Mouse (Mus musculus): ENCODE measurements around the gene Orai3. TPM values are rescaled to one million over a fixed set of nuclear protein-coding genes. Genes with fewer than 3 reads are reported as not detected.
"Not testable (repeated sequence)": the region's sequence is repeated elsewhere in the genome, so short reads cannot be mapped to it uniquely, and the experiment has no call there.

The Orai3 gene
- total RNA-seq (2014; fragmentation: Nextera tagmentation) (27.4 and 27.7 TPM in 2 replicates), total RNA-seq (2017) (47.1 and 53.8 TPM in 2 replicates), polyA plus RNA-seq (2012) (30.2 and 43.1 TPM in 2 replicates)

DNA sequence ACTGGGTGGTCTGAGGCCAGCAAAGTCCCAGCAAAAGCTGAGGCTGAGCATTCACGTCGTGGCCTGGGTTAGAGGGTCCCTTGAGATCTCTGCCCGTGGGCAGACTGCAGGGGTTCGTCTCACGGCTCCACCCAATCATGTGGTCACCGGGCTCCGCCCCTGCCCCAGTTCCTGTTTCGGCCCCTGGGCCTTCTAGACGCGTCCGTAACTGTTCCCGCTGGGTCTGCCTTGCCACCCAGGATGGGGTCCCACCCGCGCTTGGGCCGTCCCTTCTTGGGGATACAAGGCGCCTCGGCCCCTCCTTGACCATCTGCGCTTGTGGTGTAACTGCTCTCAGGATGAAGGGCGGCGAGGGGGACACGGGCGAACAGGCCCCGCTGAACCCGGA lies at the start of gene Orai3:
Gene Orai3 (plus strand): TSS at position 165 of the 388 bp plus-strand sequence.
- Histone ChIP-seq H3K9me3 (replicated peaks) (no peaks in the 10 kb centered on the region), H3K4me3 (ENCODE audit: low read depth, low read length) (peak within 1 kb of the TSS; percentile 84), H3K4me1 (ENCODE audit: insufficient read depth, low read depth, low read length) (peaks cover 84% of the 10 kb centered on the region), H3K27me3 (ENCODE audit: insufficient read depth, low read length) (no peaks in the 10 kb centered on the region), H3K36me3 (replicated peaks) (peaks cover 66% of the 10 kb centered on the region)
- DNase-seq (ENCODE audit: low spot score), result peak; percentile 89
- TF ChIP-seq POLR2AphosphoS5 (IDR thresholded peaks at IDR 0.05; ENCODE audit: insufficient replicate concordance, low read depth, low read length) (no peak), GATA1 (IDR thresholded peaks at IDR 0.05; ENCODE audit: borderline replicate concordance, low read length) (no peak), CTCF (IDR thresholded peaks at IDR 0.05; ENCODE audit: low read depth, low read length) (no peak), GATA2 (IDR thresholded peaks at IDR 0.05; ENCODE audit: borderline replicate concordance, low read depth, low read length) (no peak), TAL1 (conservative IDR thresholded peaks at IDR 0.05; ENCODE audit: low read depth, low read length) (no peak)
- peak; percentile 43 for ATAC-seq (ENCODE audit: extremely low read depth, insufficient number of reproducible peaks, low FRiP score, poor library complexity, severe bottlenecking)

DNA sequence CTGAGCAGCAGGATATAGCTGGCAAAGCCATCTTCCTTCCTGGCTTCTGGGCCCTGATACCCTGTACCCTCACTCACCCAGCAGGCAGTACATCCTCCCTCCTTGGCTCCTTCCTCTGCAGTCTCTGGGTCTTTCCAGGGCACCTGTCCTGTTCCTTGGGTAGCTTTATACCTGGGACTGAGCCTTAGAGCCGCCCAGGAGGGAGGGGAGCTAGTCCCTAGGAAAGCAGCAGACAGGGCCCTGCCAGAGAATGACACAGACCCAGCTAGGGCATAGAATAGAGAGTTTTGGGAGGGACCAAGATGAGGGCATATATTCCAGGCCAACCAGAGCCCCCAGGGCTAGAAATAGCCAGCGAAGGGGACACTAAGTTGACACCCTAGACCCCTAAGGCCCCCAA lies 44.1 kb upstream of the Orai3 start:
- Histone ChIP-seq H3K36me3 (replicated peaks) (no peaks in the 10 kb centered on the region), H3K4me3 (ENCODE audit: low read depth, low read length) (no peak overlapping the region), H3K4me1 (ENCODE audit: insufficient read depth, low read depth, low read length) (no peaks in the 10 kb centered on the region), H3K27me3 (ENCODE audit: insufficient read depth, low read length) (peaks cover 54% of the 10 kb centered on the region), H3K9me3 (replicated peaks) (no peaks in the 10 kb centered on the region)
- no peak for DNase-seq (ENCODE audit: low spot score)
- ATAC-seq (ENCODE audit: extremely low read depth, insufficient number of reproducible peaks, low FRiP score, poor library complexity, severe bottlenecking), result no peak
- no peak for TF ChIP-seq GATA2 (IDR thresholded peaks at IDR 0.05; ENCODE audit: borderline replicate concordance, low read depth, low read length)
- no peak for TF ChIP-seq GATA1 (IDR thresholded peaks at IDR 0.05; ENCODE audit: borderline replicate concordance, low read length)
- TF ChIP-seq CTCF (IDR thresholded peaks at IDR 0.05; ENCODE audit: low read depth, low read length), result no peak
- TF ChIP-seq POLR2AphosphoS5 (IDR thresholded peaks at IDR 0.05; ENCODE audit: insufficient replicate concordance, low read depth, low read length), result no peak
- no peak for TF ChIP-seq TAL1 (conservative IDR thresholded peaks at IDR 0.05; ENCODE audit: low read depth, low read length)

DNA sequence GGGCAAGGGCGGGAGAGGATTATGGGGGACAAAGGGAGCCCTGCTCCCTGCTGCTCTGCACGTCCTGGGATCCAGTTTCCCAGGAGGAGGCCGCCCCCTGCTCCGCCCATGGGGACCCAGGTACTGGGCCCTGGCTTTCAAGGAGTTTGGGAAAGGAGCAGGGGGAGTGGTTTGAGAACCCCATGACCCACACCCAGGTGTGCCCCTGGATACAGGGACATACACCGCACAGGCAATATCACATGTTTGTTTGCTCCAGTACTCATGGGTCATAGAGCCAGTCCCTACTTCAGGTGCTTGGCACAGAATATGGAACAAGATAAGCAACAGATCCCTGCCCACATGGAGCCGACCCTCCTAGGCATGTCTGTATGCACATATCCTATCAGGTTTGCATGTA lies 43.7 kb upstream of the Orai3 start:
- Histone ChIP-seq H3K4me1 (ENCODE audit: insufficient read depth, low read depth, low read length) (no peaks in the 10 kb centered on the region), H3K4me3 (ENCODE audit: low read depth, low read length) (no peak overlapping the region), H3K27me3 (ENCODE audit: insufficient read depth, low read length) (peaks cover 58% of the 10 kb centered on the region), H3K9me3 (replicated peaks) (no peaks in the 10 kb centered on the region), H3K36me3 (replicated peaks) (no peaks in the 10 kb centered on the region)
- ATAC-seq (ENCODE audit: extremely low read depth, insufficient number of reproducible peaks, low FRiP score, poor library complexity, severe bottlenecking) (no peak), DNase-seq (ENCODE audit: low spot score) (no peak)
- TF ChIP-seq GATA1 (IDR thresholded peaks at IDR 0.05; ENCODE audit: borderline replicate concordance, low read length), result no peak
- TF ChIP-seq GATA2 (IDR thresholded peaks at IDR 0.05; ENCODE audit: borderline replicate concordance, low read depth, low read length), result no peak
- TF ChIP-seq TAL1 (conservative IDR thresholded peaks at IDR 0.05; ENCODE audit: low read depth, low read length), result no peak
- TF ChIP-seq CTCF (IDR thresholded peaks at IDR 0.05; ENCODE audit: low read depth, low read length), result no peak
- no peak for TF ChIP-seq POLR2AphosphoS5 (IDR thresholded peaks at IDR 0.05; ENCODE audit: insufficient replicate concordance, low read depth, low read length)

DNA sequence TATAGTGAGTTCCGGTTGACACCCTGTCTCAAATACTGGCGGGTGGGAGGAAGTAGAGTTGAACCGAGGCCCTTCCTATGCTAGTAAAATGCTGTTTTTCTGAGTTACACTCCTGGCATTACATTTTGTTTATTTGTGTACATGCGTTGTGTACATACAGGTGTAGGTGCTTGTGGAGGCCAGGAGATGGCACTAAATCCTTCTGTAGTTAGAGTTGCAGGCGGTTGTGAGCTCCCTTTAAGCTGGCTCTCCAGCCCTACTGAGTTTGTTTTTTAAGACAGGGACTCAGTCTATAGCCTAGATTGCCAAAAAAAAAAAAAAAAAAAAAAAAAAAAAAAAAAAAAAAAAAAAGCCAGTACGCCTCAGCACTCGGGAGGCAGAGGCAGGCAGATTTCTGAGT lies 41.7 kb upstream of the Orai3 start:
- H3K36me3 ChIP-seq (replicated peaks), result no peaks in the 10 kb centered on the region
- peaks cover 2% of the 10 kb centered on the region; the same call in 1 of the 2 replicates for H3K9me3 ChIP-seq (replicated peaks)
- DNase-seq (ENCODE audit: low spot score) (no peak), ATAC-seq (ENCODE audit: extremely low read depth, insufficient number of reproducible peaks, low FRiP score, poor library complexity, severe bottlenecking) (no peak)
- no peaks in the 10 kb centered on the region for H3K4me1 ChIP-seq (ENCODE audit: insufficient read depth, low read depth, low read length)
- H3K4me3 ChIP-seq (ENCODE audit: low read depth, low read length), result no peak overlapping the region
- TF ChIP-seq GATA2 (IDR thresholded peaks at IDR 0.05; ENCODE audit: borderline replicate concordance, low read depth, low read length) (no peak), GATA1 (IDR thresholded peaks at IDR 0.05; ENCODE audit: borderline replicate concordance, low read length) (no peak), TAL1 (conservative IDR thresholded peaks at IDR 0.05; ENCODE audit: low read depth, low read length) (no peak), CTCF (IDR thresholded peaks at IDR 0.05; ENCODE audit: low read depth, low read length) (no peak), POLR2AphosphoS5 (IDR thresholded peaks at IDR 0.05; ENCODE audit: insufficient replicate concordance, low read depth, low read length) (no peak)
- peaks cover 61% of the 10 kb centered on the region for H3K27me3 ChIP-seq (ENCODE audit: insufficient read depth, low read length)

DNA sequence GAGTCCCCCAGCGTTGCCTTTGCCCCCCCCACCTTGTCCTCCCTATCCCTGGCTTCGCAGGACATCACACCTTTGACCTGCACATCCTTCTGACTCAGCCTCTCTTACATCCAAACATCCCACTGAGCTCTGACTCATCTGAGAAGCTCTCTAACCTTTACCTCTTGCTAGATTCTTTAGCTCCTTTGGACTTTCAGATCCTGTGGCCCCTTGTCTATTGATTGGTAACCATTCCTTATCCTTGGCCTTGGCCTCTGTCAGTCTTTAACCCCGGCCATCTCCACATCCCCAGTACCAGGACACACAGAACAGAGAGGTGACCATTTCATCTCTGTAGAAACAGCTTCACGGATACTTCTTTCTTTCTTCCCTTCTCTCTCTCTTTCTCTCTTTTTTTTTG lies 39.4 kb upstream of the Orai3 start:
- no peaks in the 10 kb centered on the region for H3K36me3 ChIP-seq (replicated peaks)
- H3K4me3 ChIP-seq (ENCODE audit: low read depth, low read length), result no peak overlapping the region
- DNase-seq (ENCODE audit: low spot score) (no peak), ATAC-seq (ENCODE audit: extremely low read depth, insufficient number of reproducible peaks, low FRiP score, poor library complexity, severe bottlenecking) (no peak)
- H3K4me1 ChIP-seq (ENCODE audit: insufficient read depth, low read depth, low read length), result no peaks in the 10 kb centered on the region
- peaks cover 2% of the 10 kb centered on the region; the same call in 1 of the 2 replicates for H3K9me3 ChIP-seq (replicated peaks)
- TF ChIP-seq CTCF (IDR thresholded peaks at IDR 0.05; ENCODE audit: low read depth, low read length), result no peak
- no peak for TF ChIP-seq TAL1 (conservative IDR thresholded peaks at IDR 0.05; ENCODE audit: low read depth, low read length)
- no peak for TF ChIP-seq POLR2AphosphoS5 (IDR thresholded peaks at IDR 0.05; ENCODE audit: insufficient replicate concordance, low read depth, low read length)
- no peak for TF ChIP-seq GATA1 (IDR thresholded peaks at IDR 0.05; ENCODE audit: borderline replicate concordance, low read length)
- no peak for TF ChIP-seq GATA2 (IDR thresholded peaks at IDR 0.05; ENCODE audit: borderline replicate concordance, low read depth, low read length)
- H3K27me3 ChIP-seq (ENCODE audit: insufficient read depth, low read length), result peaks cover 46% of the 10 kb centered on the region

DNA sequence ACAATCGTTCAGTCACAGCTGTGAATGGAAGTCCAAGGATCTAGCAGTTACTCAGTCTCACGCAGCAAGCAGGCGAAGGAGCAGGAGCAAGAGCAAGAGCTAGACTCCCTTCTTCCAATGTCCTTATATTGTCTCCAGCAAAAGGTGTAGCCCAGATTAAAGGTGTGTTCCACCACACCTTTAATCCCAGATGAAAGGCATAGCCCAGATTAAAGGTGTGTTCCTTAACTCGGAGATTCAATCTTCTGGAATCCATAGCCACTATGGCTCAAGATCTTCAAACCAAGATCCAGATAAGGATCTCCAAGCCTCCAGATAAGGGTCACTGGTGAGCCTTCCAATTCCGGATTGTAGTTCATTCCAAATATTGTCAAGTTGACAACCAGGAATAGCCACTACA lies 37.5 kb upstream of the Orai3 start, which contains the start of gene Ctf2:
Gene Ctf2 (minus strand): TSS at position 101 of the 400 bp plus-strand sequence.
- not testable (repeated sequence) for ATAC-seq (ENCODE audit: extremely low read depth, insufficient number of reproducible peaks, low FRiP score, poor library complexity, severe bottlenecking); H3K36me3 ChIP-seq (replicated peaks); H3K4me1 ChIP-seq (ENCODE audit: insufficient read depth, low read depth, low read length); DNase-seq (ENCODE audit: low spot score); H3K9me3 ChIP-seq (replicated peaks); H3K4me3 ChIP-seq (ENCODE audit: low read depth, low read length)
- H3K27me3 ChIP-seq (ENCODE audit: insufficient read depth, low read length), result peaks cover 27% of the 10 kb centered on the region

All from G1E (cell line).